Mouse (Mus musculus) lung, postnatal 10 days (tissue): Measurements from ENCODE around the gene Zcchc4.
"Not testable (repeated sequence)": the region's sequence is repeated elsewhere in the genome, so short reads cannot be mapped to it uniquely, and the experiment has no call there.

Experiments
- DNase-seq: peaks from one replicate; pipeline ENCODE4 v3.0.0; 2021

Zcchc4 gene

DNA sequence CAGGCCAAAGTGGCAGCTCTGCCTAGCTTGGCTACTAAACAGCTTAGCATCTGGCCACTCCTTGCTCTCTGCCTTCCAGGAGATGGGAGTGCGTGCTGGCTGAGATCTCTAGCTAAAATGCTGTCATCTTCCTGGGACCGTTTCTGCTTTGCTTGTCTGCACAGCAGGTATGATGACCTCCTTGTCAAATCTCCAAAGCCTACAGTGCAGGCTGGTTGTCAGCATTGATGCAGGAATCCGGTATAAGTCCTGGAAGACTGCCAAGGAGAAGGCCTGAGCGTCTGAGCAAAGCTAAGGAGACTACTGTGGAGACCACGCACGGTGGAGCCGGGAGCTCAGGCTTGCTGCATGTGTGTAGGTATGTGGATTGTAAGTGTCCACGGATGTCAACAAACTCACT lies at the start of gene Zcchc4:
Gene Zcchc4 (plus strand): TSS at position 173 of the 400 bp plus-strand sequence.
- no peak for DNase-seq

DNA sequence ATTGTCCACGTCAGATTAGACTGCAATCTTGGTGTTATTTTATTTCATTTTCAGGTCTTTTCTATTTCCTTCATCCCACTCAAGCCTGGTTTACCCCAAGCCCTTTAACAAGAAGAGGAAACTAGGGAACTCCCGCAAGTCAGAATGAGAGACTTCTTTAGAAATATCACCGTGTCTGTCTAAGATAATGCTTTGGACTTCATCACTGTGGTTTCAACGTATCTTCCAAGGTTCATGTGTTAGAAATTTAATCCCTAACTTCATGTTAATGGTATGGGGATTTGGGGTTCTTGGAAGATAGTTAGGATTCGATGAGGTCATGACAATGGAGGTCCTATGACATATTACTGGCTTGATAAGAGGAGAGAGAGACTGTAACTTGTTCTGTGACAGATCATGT lies 47.5 kb upstream of the Zcchc4 start:
- no peak for DNase-seq

DNA sequence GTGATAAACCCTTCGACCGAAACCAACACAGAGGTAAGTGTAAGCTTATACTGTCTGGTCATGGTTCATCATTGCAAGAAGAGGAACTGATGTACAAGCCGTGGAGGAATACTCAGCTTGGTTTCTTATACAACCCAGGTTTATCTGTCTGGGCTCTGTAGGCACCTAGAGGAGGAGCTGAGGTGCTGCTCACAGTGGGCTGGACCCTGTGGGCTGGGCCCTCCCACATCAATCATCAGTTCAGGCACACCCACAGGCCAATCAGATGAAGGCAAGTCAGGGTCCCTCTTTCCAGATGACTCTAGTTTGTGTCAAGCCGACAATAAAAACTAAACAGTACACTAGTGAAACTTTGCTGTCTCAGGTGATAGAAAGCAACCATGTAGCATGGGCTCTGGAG lies 42.4 kb upstream of the Zcchc4 start:
- no peak for DNase-seq

DNA sequence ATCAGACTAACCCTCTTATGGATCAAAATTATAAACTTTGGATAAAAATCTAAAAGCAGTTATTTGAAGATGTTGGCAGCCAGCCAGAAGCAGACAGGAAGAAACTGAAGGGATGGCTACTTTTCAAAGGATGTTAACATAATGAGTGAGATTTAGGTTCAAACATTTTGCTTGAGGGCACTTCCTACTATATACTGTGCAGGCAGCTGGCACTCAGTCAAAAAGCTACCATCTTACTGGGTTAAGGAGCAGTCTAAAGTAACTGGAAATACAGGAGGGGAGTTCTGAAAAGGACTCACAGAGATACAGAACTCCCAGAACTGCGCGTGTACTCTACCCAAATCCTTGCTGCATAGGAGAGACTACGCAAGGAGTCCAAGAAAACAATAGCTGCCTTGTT lies 39.2 kb upstream of the Zcchc4 start:
- no peak for DNase-seq

DNA sequence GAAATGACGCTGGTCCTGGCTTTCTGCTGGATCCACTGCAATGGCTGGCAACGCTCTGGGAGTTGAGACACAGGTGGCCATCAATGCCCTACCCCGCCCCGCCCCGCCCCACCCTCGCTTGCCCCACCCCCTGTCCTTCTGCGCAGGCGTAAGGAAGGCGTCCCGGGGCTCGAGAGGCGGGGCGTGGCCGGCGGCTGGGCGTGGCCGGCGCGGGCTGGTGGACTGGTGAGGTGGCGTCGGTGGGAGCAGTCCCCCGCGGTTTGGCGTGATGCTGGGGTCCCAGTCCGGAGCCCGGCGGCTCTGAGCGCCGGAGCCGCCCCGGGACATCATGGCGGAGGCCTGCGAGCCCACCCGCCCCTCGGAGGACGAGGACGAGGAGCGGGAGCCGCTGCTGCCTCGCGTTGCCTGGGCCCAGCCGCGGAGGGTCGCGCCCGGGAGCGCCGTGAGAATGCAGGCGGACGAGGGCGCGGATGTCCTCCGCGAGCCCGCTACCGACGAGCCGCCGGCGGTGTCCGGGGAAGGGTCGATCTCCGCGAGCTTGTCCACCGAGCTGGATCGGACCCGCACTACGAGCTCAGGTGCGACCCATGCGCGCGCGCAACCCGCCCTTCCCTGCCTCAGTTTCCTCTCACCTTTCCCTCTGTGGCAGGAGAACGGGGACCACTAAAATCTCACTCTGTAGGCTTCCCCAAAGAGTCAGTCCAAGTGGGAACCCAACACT lies 33.7 kb upstream of the Zcchc4 start, which contains the start of gene Pi4k2b:
Gene Pi4k2b (plus strand): TSS at position 184 of the 721 bp plus-strand sequence.
- peak; percentile 90 for DNase-seq

DNA sequence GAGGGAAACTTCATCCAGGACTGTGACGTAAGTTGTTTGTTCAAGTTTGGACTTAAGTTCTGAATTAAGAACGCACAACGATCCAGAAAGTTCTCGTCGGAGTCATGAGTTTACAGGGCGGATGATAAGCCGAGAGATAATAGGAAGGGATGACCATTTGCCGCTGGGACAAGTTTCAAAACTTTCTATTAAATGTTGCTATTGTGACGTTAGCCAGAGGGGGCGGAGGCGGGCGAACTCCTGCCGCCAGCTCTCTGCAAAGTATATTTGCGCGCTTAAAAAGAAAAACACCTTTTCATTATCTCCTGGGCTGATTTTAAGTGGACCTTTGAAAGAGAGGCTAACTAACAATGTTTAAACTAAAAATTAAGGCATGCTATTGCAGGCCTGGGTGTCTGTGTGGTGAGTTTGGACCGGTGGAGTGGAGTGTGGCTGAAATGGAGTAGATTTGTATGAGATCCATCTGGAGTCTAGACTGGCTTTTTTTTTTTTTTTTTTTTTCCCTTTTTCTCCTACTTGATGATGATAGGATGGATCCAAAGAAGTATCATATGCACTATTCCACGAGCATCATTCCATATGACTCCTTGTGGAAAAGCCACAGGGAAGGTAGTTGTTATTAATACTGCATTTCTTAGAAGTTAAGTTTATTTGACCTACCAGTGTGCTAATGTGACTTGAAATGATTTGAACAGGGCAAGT lies 32.9 kb upstream of the Zcchc4 start:
- DNase-seq: peak; percentile 67

DNA sequence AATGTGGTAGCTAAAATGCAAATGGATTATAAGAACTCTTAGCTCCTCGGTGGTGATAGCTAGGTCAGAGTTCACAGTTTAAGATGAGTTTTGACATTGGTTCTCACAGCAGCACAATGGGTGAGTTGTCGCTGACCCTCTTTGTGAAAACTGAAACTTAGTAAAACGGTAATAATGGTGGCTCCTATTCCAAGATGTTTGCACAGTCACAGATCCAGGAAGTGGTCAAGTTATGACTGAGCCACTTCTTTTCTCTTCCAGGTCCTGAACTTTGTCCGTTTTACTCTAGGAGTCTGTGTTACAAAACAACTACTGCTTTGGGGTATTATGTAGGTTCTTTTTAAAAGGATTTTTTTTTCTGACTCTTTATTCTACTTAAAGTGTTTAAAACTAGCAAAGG lies 32.0 kb upstream of the Zcchc4 start:
- no peak for DNase-seq

DNA sequence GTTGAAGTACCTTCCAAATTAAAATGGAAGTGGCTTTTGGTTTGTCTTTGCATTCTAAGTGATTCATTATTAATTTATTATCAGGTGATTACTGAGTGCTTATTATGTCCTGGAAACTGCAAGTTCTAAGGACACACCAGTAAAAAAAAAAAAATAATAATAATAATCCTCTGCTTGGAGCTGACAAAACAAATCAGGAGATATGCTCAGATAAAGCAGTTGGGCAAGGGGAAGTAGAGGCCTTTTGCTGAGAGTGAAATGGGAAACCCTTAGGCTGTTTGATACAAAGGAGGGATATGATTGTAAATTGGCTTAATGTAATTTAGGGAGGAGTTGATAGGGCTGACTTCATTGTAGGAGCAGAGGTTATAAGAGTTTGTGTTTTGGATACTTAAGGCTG lies 28.3 kb upstream of the Zcchc4 start:
- DNase-seq: no peak

DNA sequence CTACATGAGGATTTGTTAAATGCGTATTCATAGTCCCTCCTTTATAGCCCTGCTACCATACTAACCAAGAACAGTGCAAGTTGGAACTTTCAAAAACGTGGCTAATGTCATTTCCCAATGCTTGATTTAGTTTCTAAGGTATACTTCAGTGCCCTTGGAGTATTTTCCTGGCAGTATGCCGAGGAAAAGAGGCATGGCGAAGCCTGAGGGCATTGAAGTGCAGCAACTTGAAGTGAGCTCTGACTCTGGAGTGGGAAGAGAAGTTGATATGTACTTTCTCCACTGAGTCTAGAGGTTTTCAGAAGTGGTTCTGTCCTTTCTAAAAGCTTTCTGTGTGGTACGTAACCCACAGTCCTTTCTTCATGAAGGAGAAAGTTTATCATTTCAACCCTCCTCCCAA lies 26.5 kb upstream of the Zcchc4 start:
- peak; percentile 72 for DNase-seq

DNA sequence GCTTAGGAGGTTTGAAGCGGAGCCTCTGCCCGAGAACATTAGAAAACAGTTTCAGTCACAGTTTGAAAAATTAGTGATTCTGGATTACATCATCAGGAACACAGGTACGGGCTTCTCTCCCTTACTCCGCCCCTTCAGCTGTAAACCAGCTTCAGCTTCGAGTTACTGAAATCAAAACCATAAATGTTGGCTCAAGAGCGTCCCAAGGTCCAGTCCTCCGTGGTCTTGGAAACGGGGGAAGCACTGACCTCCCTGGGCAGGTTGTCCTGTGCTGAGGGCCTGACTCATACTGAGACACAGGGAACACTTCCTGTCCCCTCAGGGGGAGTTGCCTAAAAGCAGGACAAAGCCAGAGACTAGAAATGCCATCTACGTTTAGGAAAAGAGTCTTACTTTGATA lies 22.1 kb upstream of the Zcchc4 start:
- DNase-seq: no peak

DNA sequence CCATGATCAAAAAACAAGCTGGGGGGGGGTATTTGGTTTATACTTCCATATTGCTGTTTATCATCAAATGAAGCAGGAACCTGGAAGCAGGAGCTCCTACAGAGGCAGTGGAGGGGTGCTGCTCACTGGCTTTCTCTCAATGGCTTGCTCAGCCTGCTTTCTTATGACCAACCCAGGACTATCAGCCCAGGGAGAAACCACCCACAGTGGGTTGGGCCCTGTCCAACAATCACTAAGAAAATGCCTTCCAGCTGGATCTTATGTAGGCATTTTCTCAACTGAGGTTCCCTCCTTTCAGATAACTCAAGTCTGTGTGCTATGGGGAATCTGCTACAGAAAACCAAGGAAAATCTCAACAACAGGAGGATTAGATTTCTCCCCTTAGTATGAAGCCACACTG lies 21.0 kb upstream of the Zcchc4 start:
- no peak for DNase-seq

DNA sequence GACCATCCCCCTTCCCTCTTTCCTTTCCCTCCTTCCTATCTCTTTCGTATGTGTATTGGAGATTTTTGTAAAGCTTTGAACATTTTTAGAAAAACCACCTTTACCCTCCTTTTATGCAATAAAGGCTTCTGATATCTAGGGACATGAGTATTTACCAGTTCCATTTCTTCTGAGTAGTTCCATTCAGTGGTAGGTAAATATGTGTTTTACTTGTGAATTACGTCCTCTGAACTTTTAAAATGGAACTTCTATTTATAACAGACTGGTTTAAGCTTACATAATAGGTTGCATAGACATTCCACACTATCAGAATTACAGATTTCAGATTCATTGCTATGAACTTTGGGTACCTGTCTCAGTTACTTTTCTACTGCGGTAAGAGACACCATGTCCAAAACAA lies 19.9 kb upstream of the Zcchc4 start:
- DNase-seq: no peak

DNA sequence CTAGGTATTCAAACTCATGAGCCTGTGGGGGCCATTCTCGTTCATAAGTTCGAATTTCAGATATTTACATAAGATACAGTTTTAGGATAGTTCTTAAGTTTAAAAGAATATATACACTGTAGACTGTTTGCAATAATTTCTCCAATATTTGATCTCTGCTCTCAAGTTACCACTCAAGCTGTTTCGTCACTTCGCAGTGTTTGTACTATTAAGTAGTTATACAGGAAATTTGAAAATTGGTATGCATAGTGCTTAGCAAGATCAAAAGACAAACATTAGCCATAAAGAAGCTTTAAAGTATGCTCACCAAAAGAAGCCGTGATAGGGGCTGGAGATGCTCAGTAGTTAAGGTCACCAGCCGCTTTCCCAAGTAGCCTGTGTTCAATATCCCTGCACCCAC lies 19.2 kb upstream of the Zcchc4 start:
- DNase-seq: no peak

DNA sequence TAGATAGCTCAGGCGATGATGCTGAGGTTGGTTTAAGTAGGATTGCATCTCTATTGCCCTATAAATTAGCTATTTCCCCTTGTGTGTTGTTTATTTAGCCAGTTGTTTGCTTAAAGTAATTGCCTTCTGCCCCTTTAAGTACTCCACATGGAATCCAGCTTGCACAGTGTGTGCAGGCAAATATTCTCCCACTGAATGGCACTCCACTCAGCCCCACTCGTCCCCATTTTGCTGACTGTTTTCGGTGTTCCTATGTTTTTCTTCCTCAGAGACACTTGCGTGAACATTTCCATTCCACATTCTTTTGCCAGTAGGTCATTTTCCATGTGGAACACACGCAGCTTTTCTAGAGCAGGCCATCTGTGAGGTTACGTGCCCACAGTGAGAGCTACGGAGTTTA lies 12.6 kb upstream of the Zcchc4 start:
- DNase-seq: peak; percentile 19

DNA sequence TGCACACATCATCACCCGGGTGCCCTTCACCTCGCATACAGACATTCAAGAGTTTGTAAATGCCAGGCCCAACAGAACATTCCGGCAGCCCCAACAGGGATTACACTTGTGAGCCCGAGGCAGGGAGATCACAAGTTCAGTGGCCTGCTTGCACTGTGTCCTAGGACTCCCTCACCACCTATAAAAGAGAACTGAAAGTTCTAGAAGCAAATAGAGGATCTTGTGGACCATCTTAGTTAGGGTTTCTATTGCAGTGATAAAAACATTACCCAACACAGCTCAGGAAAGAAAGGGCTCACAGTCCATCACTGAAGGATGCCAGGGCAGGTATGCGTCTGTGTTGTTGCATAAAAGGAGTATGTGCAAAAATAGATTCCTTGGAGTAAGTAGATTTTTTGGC lies 942 bp upstream of the Zcchc4 start:
- DNase-seq: no peak

DNA sequence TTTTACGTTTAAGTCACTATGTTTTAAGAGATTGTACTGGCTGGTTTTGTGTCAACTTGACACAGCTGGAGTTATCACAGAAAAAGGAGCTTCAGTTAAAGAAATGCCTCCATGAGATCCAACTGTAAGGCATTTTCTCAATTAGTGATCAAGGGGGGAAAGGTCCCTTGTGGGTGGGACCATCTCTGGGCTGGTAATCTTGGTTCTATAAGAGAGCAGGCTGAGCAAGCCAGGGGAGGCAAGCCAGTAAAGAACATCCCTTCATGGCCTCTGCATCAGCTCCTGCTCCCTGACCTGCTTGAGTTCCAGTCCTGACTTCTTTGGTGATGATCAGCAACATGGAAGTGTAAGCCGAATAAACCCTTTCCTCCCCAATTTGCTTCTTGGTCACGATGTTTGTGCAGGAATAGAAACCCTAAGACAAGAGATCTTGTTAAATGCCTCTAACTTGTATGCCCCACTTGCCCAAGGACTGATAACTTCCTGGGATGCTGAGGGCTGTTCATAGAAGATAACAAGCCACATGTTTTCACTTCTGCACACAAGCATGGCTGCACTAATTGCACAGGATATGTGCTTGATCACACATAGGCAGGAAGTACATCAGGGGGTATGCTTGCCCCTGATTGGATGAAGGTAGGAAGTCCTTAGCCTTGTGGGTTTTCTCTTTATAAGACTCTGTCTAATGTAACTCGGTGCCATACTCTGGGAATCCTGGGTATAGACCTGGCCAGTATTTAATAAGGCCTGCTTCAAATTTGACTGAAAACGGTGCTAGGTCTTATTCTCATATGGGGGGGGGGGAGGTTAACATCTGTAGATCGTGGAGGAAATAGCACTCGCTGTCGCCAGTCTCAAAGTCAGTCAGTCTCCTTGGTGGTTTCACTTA lies 1.5 kb downstream of the Zcchc4 start:
- DNase-seq: not testable (repeated sequence)

DNA sequence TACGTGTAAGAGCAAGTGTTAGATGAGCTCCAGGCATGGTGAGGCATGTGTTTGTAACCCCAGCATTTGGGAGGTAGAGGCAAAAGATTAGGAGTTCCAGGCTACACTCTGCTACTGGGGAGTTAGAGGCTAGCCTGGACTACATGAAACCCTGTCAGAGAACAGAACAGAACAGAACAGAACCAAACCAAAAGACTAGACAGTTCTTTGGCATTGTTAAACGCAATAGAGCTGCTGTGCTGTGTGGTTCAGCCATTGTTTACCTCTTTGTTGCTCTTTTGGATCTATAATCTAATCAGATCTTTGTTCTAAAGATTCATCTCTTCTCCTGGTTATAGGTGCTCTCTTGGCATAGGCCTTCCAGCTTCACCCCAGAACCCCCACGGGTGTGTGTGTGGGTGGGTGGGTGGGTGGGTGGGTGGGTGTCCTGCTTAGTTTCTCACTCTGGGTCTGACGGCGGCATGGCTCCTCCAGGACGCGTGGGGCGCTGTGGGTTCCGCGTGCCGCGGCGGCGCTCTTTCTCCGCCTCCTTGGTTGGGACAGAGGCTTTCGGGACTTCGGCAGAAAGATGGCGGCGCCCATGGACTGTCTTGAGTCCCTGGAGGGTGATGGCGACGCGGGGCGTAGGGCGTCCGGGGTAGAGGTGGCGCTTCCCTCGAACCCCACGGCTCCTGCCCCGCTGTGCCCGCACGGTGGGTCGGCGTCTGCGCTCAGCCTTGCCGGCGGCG lies 7.5 kb downstream of the Zcchc4 start:
- peak; percentile 92 for DNase-seq

DNA sequence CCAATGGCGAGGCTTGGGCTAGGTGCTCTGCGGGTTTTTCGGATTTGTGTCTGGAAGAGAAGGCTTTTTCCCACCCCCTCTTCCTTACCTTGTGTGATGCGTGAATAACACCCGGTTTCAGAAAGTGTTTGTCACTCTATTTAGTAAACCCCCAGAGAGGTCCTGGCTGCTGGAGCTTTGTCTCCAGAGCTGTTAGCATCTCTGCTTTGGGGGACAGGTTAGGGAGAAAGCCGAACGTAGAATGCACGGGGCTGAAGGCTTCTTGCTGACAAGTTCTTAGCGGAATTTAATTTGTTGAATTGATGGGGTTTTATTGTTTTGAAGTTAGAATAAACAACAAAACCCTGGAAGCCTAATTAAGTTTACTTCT lies 8.0 kb downstream of the Zcchc4 start:
- no peak for DNase-seq

DNA sequence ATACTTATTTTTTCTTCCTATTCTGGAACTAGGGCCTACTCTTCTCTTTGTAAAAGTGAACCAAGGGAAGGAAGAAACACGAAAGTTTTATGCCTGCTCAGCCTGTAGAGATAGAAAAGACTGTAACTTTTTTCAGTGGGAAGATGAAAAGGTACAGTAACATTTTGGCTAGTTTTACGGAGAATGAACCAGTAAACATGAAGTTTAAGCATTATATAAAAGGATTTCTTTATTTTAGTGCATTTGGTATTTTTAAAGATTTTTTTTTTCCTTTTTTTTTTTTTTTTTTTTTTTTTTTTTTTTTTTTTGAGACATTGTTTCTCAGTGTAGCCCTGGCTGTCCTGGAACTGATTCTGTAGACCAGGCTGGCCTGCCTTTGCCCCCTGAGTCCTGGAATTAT lies 8.7 kb downstream of the Zcchc4 start:
- DNase-seq: no peak

DNA sequence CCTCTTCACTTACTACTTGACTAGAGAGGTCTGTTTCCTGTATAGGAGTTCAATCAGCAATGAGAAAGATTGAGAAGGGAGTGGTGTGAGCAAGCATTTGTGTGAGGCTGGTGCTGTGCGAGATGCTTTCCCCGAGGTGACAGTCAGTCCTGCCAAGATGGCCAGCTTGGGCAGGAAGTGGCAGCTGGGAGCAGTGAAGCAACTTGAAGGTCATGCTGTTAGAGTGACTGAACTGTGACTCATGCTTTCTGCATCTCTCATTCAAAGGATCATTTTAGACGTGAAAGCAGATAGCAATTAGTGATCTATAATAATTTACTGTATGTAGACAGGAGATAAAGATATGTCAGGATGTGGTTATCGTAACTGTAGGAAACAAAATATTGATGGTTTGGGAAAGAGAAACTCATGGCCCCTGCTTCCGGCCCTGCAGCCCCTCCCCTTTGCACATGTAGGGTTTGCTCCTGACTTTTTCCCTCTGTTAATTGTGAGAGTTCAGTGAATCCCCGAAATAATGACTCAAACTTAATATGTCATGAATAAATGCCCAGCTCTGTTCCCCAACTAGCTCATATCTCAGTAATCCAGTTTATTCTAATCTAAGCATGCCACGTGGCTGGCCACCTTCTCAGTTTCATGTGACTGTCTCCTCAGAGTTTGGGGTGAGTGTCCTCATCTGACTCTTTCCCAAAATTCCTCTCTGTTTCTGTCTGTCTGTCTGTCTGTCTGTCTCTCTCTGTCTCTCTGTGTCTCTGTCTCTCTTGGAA lies 11.5 kb downstream of the Zcchc4 start:
- no peak for DNase-seq

DNA sequence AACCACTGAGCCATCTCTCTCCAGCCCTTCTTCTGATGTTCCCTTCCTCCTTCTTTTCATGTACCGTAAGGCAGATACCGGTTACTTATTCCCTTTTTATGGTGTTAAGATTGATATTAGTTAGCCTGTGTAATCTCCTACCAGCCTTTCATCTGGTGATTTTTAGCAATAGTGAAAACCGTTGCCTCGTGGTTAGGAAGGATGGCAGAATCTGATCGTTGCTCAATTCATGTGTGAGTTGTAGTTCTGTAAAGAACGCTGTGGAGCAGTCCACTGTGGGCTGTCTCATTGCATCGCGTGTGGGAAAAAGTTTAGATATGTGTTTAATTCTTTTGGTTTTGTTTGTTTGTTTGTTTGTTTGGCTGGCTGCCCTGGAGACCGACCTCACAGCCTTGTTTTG lies 18.0 kb downstream of the Zcchc4 start:
- DNase-seq: no peak

DNA sequence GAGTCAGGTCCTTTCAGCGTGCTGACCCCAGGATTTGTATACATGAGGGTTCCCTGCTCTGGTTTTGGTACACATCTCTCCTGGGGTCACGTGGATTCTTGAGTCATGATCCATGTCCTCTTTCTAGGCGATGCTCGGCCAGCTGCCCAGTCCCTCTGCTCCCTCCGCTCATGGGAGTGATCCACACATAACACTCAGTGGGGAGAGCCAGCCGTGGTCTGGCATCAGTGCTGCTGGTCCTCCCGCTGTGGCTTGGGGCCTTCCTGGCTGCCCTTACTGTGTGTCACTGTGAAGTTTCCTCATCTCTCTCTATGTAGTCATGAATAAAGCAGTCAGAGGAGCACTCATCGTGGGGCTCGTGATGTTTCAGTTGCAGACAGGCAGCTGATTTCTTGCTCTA lies 18.9 kb downstream of the Zcchc4 start:
- DNase-seq: no peak
